Mouse (Mus musculus) forebrain, embryonic 15.5 days (tissue): ENCODE measurements around the gene Boc. TPM values are rescaled to one million over a fixed set of nuclear protein-coding genes. Genes with fewer than 3 reads are reported as not detected.

ENCODE experiments used
- ATAC-seq: fragments of 200-750 bp; cut with Nextera tagmentation; replicated peaks from 2 replicates; pipeline ENCODE4 v1.8.0; 2017; ENCODE audit warnings: mild to moderate bottlenecking, moderate TSS enrichment, moderate library complexity
- H3K27ac ChIP-seq: fragments of 300-500 bp; sonication (generic); replicated peaks from 2 replicates; pipeline ENCODE4 v1.5.1; 2015; ENCODE audit warnings: mild to moderate bottlenecking, inconsistent platforms
- H3K27me3 ChIP-seq: fragments of 300-500 bp; sonication (generic); 2 replicates; pipeline ENCODE4 v1.6.1; 2015; ENCODE audit warnings: inconsistent platforms
- H3K36me3 ChIP-seq: fragments of 300-500 bp; sonication (generic); 2 replicates; pipeline ENCODE4 v1.6.1; 2015; ENCODE audit warnings: mild to moderate bottlenecking, inconsistent platforms
- H3K4me1 ChIP-seq: fragments of 300-500 bp; sonication (generic); 2 replicates; pipeline ENCODE4 v1.6.1; 2015; ENCODE audit warnings: inconsistent platforms
- H3K4me2 ChIP-seq: fragments of 300-500 bp; sonication (generic); replicated peaks from 2 replicates; pipeline ENCODE4 v1.6.1; 2015; ENCODE audit warnings: mild to moderate bottlenecking, inconsistent platforms
- H3K4me3 ChIP-seq: fragments of 300-500 bp; sonication (generic); 2 replicates; pipeline ENCODE4 v1.5.1; 2015; ENCODE audit warnings: mild to moderate bottlenecking, inconsistent platforms
- H3K9ac ChIP-seq: fragments of 300-500 bp; sonication (generic); replicated peaks from 2 replicates; pipeline ENCODE4 v1.6.1; 2015; ENCODE audit warnings: mild to moderate bottlenecking, inconsistent platforms
- H3K9me3 ChIP-seq: fragments of 300-500 bp; sonication (generic); 2 replicates; pipeline ENCODE4 v1.6.1; 2016; ENCODE audit warnings: inconsistent platforms
- WGBS: fragments of 180-500 bp; shearing (Covaris S2); methylation state at CpG from one replicate; pipeline ENCODE4 v1.1.7; 2015; ENCODE audit warnings: mixed read lengths; 5-methylcytosine and 5-hydroxymethylcytosine counted together
- polyA plus RNA-seq: library from polyadenylated mRNA; unstranded; fragments of >200 nt; fragmentation: Nextera tagmentation; extraction: Ambion mirVana; gene quantifications from 2 replicates; pipeline ENCODE4 v1.2.1, GENCODE M21; 2015

Boc gene
- polyA plus RNA-seq, 1 experiment from 2014 or later = 15.3 TPM

- ATAC-seq = no peak
- H3K27ac ChIP-seq = no peak overlapping the region
These were observed 56.9 kb downstream of the Boc start for GRCm38 (mm10) chr16:44501783-44502182.

GRCm38 (mm10) chr16:44498447-44498846 lies 60.2 kb downstream of the Boc start:
- 89% methylated on average over 3 of the region's 3 CpGs for WGBS
- no peak for ATAC-seq
- peaks cover 41% of the 10 kb centered on the region for H3K36me3 ChIP-seq

More at GRCm38 (mm10) chr16:44501783-44502182, 56.9 kb downstream of the Boc start:
- Histone ChIP-seq H3K27me3 (no peaks in the 10 kb centered on the region), H3K4me2 (no peak overlapping the region), H3K9ac (no peak overlapping the region), H3K36me3 (peaks cover 46% of the 10 kb centered on the region), H3K9me3 (no peaks in the 10 kb centered on the region), H3K4me3 (no peak overlapping the region), H3K4me1 (peaks cover 13% of the 10 kb centered on the region; the same call in 1 of the 2 replicates)
- 92% methylated on average over 10 of the region's 10 CpGs for WGBS

GRCm38 (mm10) chr16:44496971-44497464 lies 61.7 kb downstream of the Boc start:
- H3K4me3 ChIP-seq = no peak overlapping the region
- WGBS = 68% methylated on average over 15 of the region's 15 CpGs
- no peak overlapping the region for H3K4me2 ChIP-seq
- no peaks in the 10 kb centered on the region for H3K9me3 ChIP-seq
- H3K27me3 ChIP-seq = no peaks in the 10 kb centered on the region
- H3K27ac ChIP-seq = peak overlapping the region; percentile 32; the same call in 1 of the 2 replicates
- no peak overlapping the region for H3K9ac ChIP-seq
- ATAC-seq = no peak
- peaks cover 40% of the 10 kb centered on the region for H3K36me3 ChIP-seq
- peaks cover 34% of the 10 kb centered on the region for H3K4me1 ChIP-seq

More at GRCm38 (mm10) chr16:44498447-44498846, 60.2 kb downstream of the Boc start:
- Histone ChIP-seq H3K4me1 (peaks cover 34% of the 10 kb centered on the region), H3K27ac (no peak overlapping the region), H3K9me3 (no peaks in the 10 kb centered on the region), H3K27me3 (no peaks in the 10 kb centered on the region), H3K9ac (no peak overlapping the region), H3K4me3 (no peak overlapping the region), H3K4me2 (no peak overlapping the region)

- WGBS = 30% methylated on average over 8 of the region's 8 CpGs
- Histone ChIP-seq H3K36me3 (peaks cover 43% of the 10 kb centered on the region), H3K27ac (peak overlapping the region; percentile 76), H3K4me3 (no peak overlapping the region), H3K4me1 (peaks cover 34% of the 10 kb centered on the region), H3K27me3 (no peaks in the 10 kb centered on the region), H3K4me2 (no peak overlapping the region), H3K9me3 (no peaks in the 10 kb centered on the region), H3K9ac (no peak overlapping the region)
- ATAC-seq = peak; percentile 39
These were observed 64.1 kb downstream of the Boc start for GRCm38 (mm10) chr16:44494441-44495108.

GRCm38 (mm10) chr16:44493868-44494267 lies 64.8 kb downstream of the Boc start:
- H3K36me3 ChIP-seq = peaks cover 43% of the 10 kb centered on the region
- no peak overlapping the region for H3K9ac ChIP-seq
- H3K4me2 ChIP-seq = no peak overlapping the region
- no peaks in the 10 kb centered on the region for H3K27me3 ChIP-seq
- no peak overlapping the region for H3K4me3 ChIP-seq
- 2% methylated on average over 6 of the region's 6 CpGs for WGBS
- peaks cover 34% of the 10 kb centered on the region for H3K4me1 ChIP-seq
- H3K27ac ChIP-seq = peak overlapping the region; percentile 76
- no peaks in the 10 kb centered on the region for H3K9me3 ChIP-seq
- peak; percentile 64 for ATAC-seq

- Histone ChIP-seq H3K27me3 (no peaks in the 10 kb centered on the region), H3K9me3 (no peaks in the 10 kb centered on the region), H3K27ac (peak overlapping the region; percentile 76; the same call in 1 of the 2 replicates), H3K4me1 (peaks cover 34% of the 10 kb centered on the region), H3K4me3 (no peak overlapping the region), H3K9ac (no peak overlapping the region), H3K36me3 (peaks cover 38% of the 10 kb centered on the region), H3K4me2 (no peak overlapping the region)
- 92% methylated on average over 9 of the region's 9 CpGs for WGBS
- no peak for ATAC-seq
These were observed 66.0 kb downstream of the Boc start for GRCm38 (mm10) chr16:44492706-44493105.

DNA sequence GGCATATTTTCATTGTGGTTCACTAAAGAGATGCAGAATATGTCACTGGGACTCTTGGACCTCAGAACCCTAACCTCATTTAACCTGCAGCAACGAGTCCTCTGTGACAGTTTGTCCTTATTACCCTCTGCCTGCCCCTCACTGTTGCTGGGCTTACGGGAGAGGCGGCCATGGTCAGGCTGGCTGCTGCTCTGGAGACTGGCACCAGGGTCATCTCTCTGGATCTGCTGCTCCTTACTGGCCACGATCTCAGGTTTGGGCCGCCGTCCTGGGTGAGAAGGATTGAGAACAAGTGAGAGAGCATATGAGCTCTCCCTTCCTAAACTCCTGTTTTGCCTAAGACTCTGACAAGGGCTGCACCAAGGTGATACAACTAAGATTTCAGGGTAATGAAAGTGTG lies 66.5 kb downstream of the Boc start:
- H3K36me3 ChIP-seq = peaks cover 38% of the 10 kb centered on the region
- H3K4me3 ChIP-seq = no peak overlapping the region
- peaks cover 32% of the 10 kb centered on the region for H3K4me1 ChIP-seq
- H3K9ac ChIP-seq = no peak overlapping the region
- no peak overlapping the region for H3K4me2 ChIP-seq
- no peaks in the 10 kb centered on the region for H3K9me3 ChIP-seq
- WGBS = 90% methylated on average over 6 of the region's 6 CpGs
- no peak for ATAC-seq
- H3K27ac ChIP-seq = no peak overlapping the region
- no peaks in the 10 kb centered on the region for H3K27me3 ChIP-seq

- H3K4me1 ChIP-seq = peaks cover 24% of the 10 kb centered on the region
- peaks cover 42% of the 10 kb centered on the region for H3K36me3 ChIP-seq
- H3K4me3 ChIP-seq = no peak overlapping the region
- H3K27ac ChIP-seq = no peak overlapping the region
- ATAC-seq = no peak
- H3K4me2 ChIP-seq = no peak overlapping the region
- H3K9me3 ChIP-seq = no peaks in the 10 kb centered on the region
- H3K27me3 ChIP-seq = no peaks in the 10 kb centered on the region
- H3K9ac ChIP-seq = no peak overlapping the region
- WGBS = 86% methylated on average over 9 of the region's 9 CpGs
These were observed 67.6 kb downstream of the Boc start for GRCm38 (mm10) chr16:44491051-44491450.

GRCm38 (mm10) chr16:44487194-44487593 lies 71.5 kb downstream of the Boc start:
- Histone ChIP-seq H3K27me3 (no peaks in the 10 kb centered on the region), H3K4me2 (no peak overlapping the region), H3K4me3 (no peak overlapping the region), H3K27ac (no peak overlapping the region), H3K9ac (no peak overlapping the region), H3K4me1 (peaks cover 6% of the 10 kb centered on the region), H3K9me3 (no peaks in the 10 kb centered on the region), H3K36me3 (peaks cover 41% of the 10 kb centered on the region)
- ATAC-seq = no peak
- 64% methylated on average over 13 of the region's 13 CpGs for WGBS

GRCm38 (mm10) chr16:44486612-44487011 lies 72.1 kb downstream of the Boc start:
- Histone ChIP-seq H3K36me3 (peaks cover 35% of the 10 kb centered on the region), H3K4me3 (no peak overlapping the region), H3K27me3 (no peaks in the 10 kb centered on the region), H3K27ac (no peak overlapping the region), H3K4me2 (no peak overlapping the region), H3K9me3 (no peaks in the 10 kb centered on the region), H3K4me1 (peaks cover 12% of the 10 kb centered on the region), H3K9ac (no peak overlapping the region)
- no peak for ATAC-seq
- 75% methylated on average over 9 of the region's 9 CpGs for WGBS

DNA sequence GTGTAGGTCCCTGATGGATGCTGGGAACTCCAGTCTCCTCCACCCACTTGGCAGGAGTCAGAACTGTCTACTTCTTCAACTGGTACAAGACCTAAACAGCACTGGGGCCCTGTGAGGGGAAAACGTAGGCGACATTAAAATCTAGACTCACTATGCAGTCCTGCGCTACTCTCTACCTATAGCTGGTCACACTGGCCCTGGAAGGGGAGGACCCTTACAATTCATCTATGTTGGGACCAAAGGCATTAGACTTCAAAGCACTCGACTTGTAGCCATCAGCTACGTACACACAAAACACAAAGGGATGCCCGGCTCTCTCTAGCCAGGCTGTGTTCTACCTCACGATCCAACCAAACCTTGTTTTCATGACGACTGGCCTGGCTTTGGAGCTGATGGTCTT lies 73.0 kb downstream of the Boc start:
- H3K4me2 ChIP-seq = no peak overlapping the region
- H3K4me1 ChIP-seq = peaks cover 12% of the 10 kb centered on the region
- H3K27ac ChIP-seq = no peak overlapping the region
- ATAC-seq = no peak
- 63% methylated on average over 8 of the region's 8 CpGs for WGBS
- H3K9me3 ChIP-seq = no peaks in the 10 kb centered on the region
- peaks cover 27% of the 10 kb centered on the region for H3K36me3 ChIP-seq
- no peak overlapping the region for H3K9ac ChIP-seq
- no peaks in the 10 kb centered on the region for H3K27me3 ChIP-seq
- no peak overlapping the region for H3K4me3 ChIP-seq

DNA sequence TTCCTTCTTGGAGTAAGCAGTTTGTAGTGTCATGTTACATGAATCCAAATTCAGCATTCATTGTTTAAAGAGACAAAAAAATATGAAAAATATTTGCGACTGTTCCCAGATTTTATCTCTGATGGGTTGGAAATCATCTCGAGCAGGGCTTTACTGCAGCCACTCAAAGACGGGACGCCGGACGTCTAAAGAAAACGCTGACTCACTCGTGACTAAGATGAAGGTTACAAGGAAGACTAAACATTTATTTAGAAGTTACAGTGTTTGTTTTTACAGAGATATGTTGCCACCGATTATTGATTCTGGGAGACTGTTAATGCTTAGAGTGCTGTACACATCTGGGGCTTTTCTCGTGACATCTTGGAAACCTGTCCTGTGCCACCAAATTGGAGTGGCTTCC lies 73.9 kb downstream of the Boc start:
- no peak overlapping the region for H3K9ac ChIP-seq
- ATAC-seq = no peak
- peaks cover 18% of the 10 kb centered on the region for H3K36me3 ChIP-seq
- H3K4me2 ChIP-seq = no peak overlapping the region
- 0 out of 2 replicates have a peak overlapping the region, but pooled peaks have one; percentile 11 for H3K27ac ChIP-seq
- WGBS = 80% methylated on average over 10 of the region's 10 CpGs
- H3K9me3 ChIP-seq = no peaks in the 10 kb centered on the region
- peaks cover 12% of the 10 kb centered on the region for H3K4me1 ChIP-seq
- H3K4me3 ChIP-seq = no peak overlapping the region
- H3K27me3 ChIP-seq = no peaks in the 10 kb centered on the region
